Mouse (Mus musculus) thymus, adult 2 months (tissue): ENCODE measurements around the gene Arhgap23.

ENCODE experiments used
- CTCF ChIP-seq: fragments of 200-500 bp; IDR thresholded peaks from 2 replicates; pipeline ENCODE4 v1.5.1; 2012; ENCODE audit warnings: mild to moderate bottlenecking, control low read depth, low read length, moderate library complexity, borderline replicate concordance; ENCODE audit not compliant: control insufficient read depth, poor library complexity, insufficient read depth; ENCODE audit errors: extremely low read depth
- POLR2A ChIP-seq: fragments of 200-500 bp; IDR thresholded peaks from 2 replicates; pipeline ENCODE4 v1.6.1; 2012; ENCODE audit warnings: mild to moderate bottlenecking, low read length, control low read depth, moderate library complexity; ENCODE audit not compliant: control insufficient read depth, poor library complexity, insufficient read depth; ENCODE audit errors: extremely low read depth

DNA sequence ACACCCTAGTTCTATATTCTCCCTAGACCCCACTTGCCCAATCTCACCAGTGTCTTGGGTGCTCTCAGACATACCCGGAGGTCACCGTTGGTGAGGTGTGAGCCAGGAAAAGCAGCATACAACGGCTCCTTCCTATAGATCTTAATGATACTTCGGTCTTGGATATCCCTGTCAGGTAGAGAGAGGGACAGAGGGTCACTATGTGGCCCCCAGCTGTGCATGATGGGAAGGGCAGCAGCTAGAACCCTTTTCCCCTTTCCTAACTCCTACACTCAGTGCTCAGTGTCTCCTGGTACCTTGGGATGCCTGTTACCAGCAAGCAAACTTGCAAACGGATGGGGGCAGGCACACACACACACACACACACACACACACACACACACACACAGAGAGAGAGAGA is 120.3 kb downstream of the Arhgap23 start:
- no peak for TF ChIP-seq POLR2A
- TF ChIP-seq CTCF, result no peak
